Mouse (Mus musculus) neural tube, embryonic 13.5 days (tissue): ENCODE measurements around the gene Dusp1. TPM values are rescaled to one million over a fixed set of nuclear protein-coding genes. Genes with fewer than 3 reads are reported as not detected.

Source experiments
- ATAC-seq: fragments of 200-750 bp; cut with Nextera tagmentation; 2 replicates; pipeline ENCODE4 v1.8.0; 2017; ENCODE audit warnings: low read depth, mild to moderate bottlenecking, moderate TSS enrichment, moderate library complexity
- H3K27ac ChIP-seq: fragments of 300-500 bp; sonication (generic); replicated peaks from 2 replicates; pipeline ENCODE4 v1.5.1; 2015; ENCODE audit warnings: moderate library complexity, mild to moderate bottlenecking, inconsistent platforms
- H3K27me3 ChIP-seq: fragments of 300-500 bp; sonication (generic); 2 replicates; pipeline ENCODE4 v1.6.1; 2015; ENCODE audit warnings: mild to moderate bottlenecking, inconsistent platforms
- H3K36me3 ChIP-seq: fragments of 300-500 bp; sonication (generic); 2 replicates; pipeline ENCODE4 v1.6.1; 2015; ENCODE audit warnings: mild to moderate bottlenecking, inconsistent platforms
- H3K4me1 ChIP-seq: fragments of 300-500 bp; sonication (generic); replicated peaks from 2 replicates; pipeline ENCODE4 v1.6.1; 2015; ENCODE audit warnings: inconsistent platforms
- H3K4me2 ChIP-seq: fragments of 300-500 bp; sonication (generic); 2 replicates; pipeline ENCODE4 v1.6.1; 2015; ENCODE audit warnings: inconsistent platforms, mild to moderate bottlenecking, moderate library complexity
- H3K4me3 ChIP-seq: fragments of 300-500 bp; sonication (generic); 2 replicates; pipeline ENCODE4 v1.5.1; 2015; ENCODE audit warnings: mild to moderate bottlenecking, inconsistent platforms
- H3K9ac ChIP-seq: fragments of 300-500 bp; sonication (generic); 2 replicates; pipeline ENCODE4 v1.6.1; 2015; ENCODE audit warnings: moderate library complexity, mild to moderate bottlenecking, inconsistent platforms
- H3K9me3 ChIP-seq: fragments of 300-500 bp; sonication (generic); 2 replicates; pipeline ENCODE4 v1.6.1; 2016; ENCODE audit warnings: inconsistent platforms
- WGBS: fragments of 180-500 bp; shearing (Covaris S2); methylation state at CpG from one replicate; pipeline ENCODE4 v1.1.7; 2015; 5-methylcytosine and 5-hydroxymethylcytosine counted together
- polyA plus RNA-seq: library from polyadenylated mRNA; unstranded; fragments of >200 nt; fragmentation: Nextera tagmentation; extraction: Ambion mirVana; gene quantifications from 2 replicates; pipeline ENCODE4 v1.2.1, GENCODE M21; 2015

Gene Dusp1
- polyA plus RNA-seq, 1 experiment from 2014 or later = 36.8 TPM

GRCm38 (mm10) chr17:26598845-26599244 is 36.9 kb upstream of the Dusp1 start:
- Histone ChIP-seq H3K27me3 (no peaks in the 10 kb centered on the region), H3K9me3 (no peaks in the 10 kb centered on the region), H3K36me3 (no peaks in the 10 kb centered on the region), H3K4me1 (peaks cover 67% of the 10 kb centered on the region), H3K27ac (no peak overlapping the region), H3K4me3 (no peak overlapping the region), H3K9ac (no peak overlapping the region), H3K4me2 (no peak overlapping the region)
- WGBS = 91% methylated on average over 5 of the region's 5 CpGs
- no peak for ATAC-seq

GRCm38 (mm10) chr17:26596856-26597481 is 35.0 kb upstream of the Dusp1 start:
- 0 out of 2 replicates have a peak, but pooled peaks have one; percentile 23 for ATAC-seq
- WGBS = 83% methylated on average over 6 of the region's 6 CpGs
- H3K27me3 ChIP-seq = no peaks in the 10 kb centered on the region

GRCm38 (mm10) chr17:26596168-26596658 is 34.3 kb upstream of the Dusp1 start:
- peaks cover 12% of the 10 kb centered on the region; the same call in 1 of the 2 replicates for H3K36me3 ChIP-seq
- H3K27ac ChIP-seq = peak overlapping the region; percentile 70
- ATAC-seq = no peak
- no peak overlapping the region for H3K4me3 ChIP-seq
- WGBS = 60% methylated on average over 7 of the region's 7 CpGs
- H3K27me3 ChIP-seq = no peaks in the 10 kb centered on the region
- no peaks in the 10 kb centered on the region for H3K9me3 ChIP-seq
- H3K4me2 ChIP-seq = no peak overlapping the region
- 0 out of 2 replicates have a peak overlapping the region, but pooled peaks have one; percentile 22 for H3K9ac ChIP-seq
- peaks cover 44% of the 10 kb centered on the region for H3K4me1 ChIP-seq

More at GRCm38 (mm10) chr17:26596856-26597481, 35.0 kb upstream of the Dusp1 start:
- no peaks in the 10 kb centered on the region for H3K9me3 ChIP-seq
- H3K9ac ChIP-seq = no peak overlapping the region
- H3K36me3 ChIP-seq = peaks cover 8% of the 10 kb centered on the region; the same call in 1 of the 2 replicates
- no peak overlapping the region for H3K4me3 ChIP-seq
- peaks cover 52% of the 10 kb centered on the region for H3K4me1 ChIP-seq
- H3K4me2 ChIP-seq = no peak overlapping the region
- peak overlapping the region; percentile 70; the same call in 1 of the 2 replicates for H3K27ac ChIP-seq

GRCm38 (mm10) chr17:26595448-26596167 is 33.7 kb upstream of the Dusp1 start:
- no peak overlapping the region for H3K9ac ChIP-seq
- H3K4me2 ChIP-seq = no peak overlapping the region
- H3K4me3 ChIP-seq = no peak overlapping the region
- H3K27me3 ChIP-seq = no peaks in the 10 kb centered on the region
- H3K4me1 ChIP-seq = peaks cover 40% of the 10 kb centered on the region
- peaks cover 12% of the 10 kb centered on the region; the same call in 1 of the 2 replicates for H3K36me3 ChIP-seq
- H3K9me3 ChIP-seq = no peaks in the 10 kb centered on the region
- peak overlapping the region; percentile 70 for H3K27ac ChIP-seq
- WGBS = 63% methylated on average over 7 of the region's 7 CpGs
- no peak for ATAC-seq

- no peaks in the 10 kb centered on the region for H3K27me3 ChIP-seq
- peak overlapping the region; percentile 70; the same call in 1 of the 2 replicates for H3K27ac ChIP-seq
- no peak overlapping the region for H3K9ac ChIP-seq
- WGBS = 92% methylated on average over 7 of the region's 7 CpGs
- peaks cover 12% of the 10 kb centered on the region; the same call in 1 of the 2 replicates for H3K36me3 ChIP-seq
- ATAC-seq = no peak
- no peak overlapping the region for H3K4me3 ChIP-seq
- no peak overlapping the region for H3K4me2 ChIP-seq
- H3K9me3 ChIP-seq = no peaks in the 10 kb centered on the region
- H3K4me1 ChIP-seq = peaks cover 39% of the 10 kb centered on the region
These were observed 33.0 kb upstream of the Dusp1 start for GRCm38 (mm10) chr17:26594958-26595357.

GRCm38 (mm10) chr17:26594171-26594570 is 32.2 kb upstream of the Dusp1 start:
- Histone ChIP-seq H3K27ac (no peak overlapping the region), H3K4me2 (no peak overlapping the region), H3K4me1 (peaks cover 32% of the 10 kb centered on the region), H3K4me3 (no peak overlapping the region), H3K9me3 (no peaks in the 10 kb centered on the region), H3K36me3 (peaks cover 12% of the 10 kb centered on the region; the same call in 1 of the 2 replicates), H3K27me3 (no peaks in the 10 kb centered on the region), H3K9ac (no peak overlapping the region)
- 82% methylated on average over 7 of the region's 7 CpGs for WGBS
- no peak for ATAC-seq

GRCm38 (mm10) chr17:26593199-26593598 is 31.3 kb upstream of the Dusp1 start:
- no peaks in the 10 kb centered on the region for H3K9me3 ChIP-seq
- ATAC-seq = no peak
- H3K9ac ChIP-seq = no peak overlapping the region
- no peak overlapping the region for H3K4me2 ChIP-seq
- no peak overlapping the region for H3K4me3 ChIP-seq
- H3K27me3 ChIP-seq = no peaks in the 10 kb centered on the region
- 95% methylated on average over 5 of the region's 5 CpGs for WGBS
- no peak overlapping the region for H3K27ac ChIP-seq
- peaks cover 32% of the 10 kb centered on the region for H3K4me1 ChIP-seq
- peaks cover 13% of the 10 kb centered on the region; the same call in 1 of the 2 replicates for H3K36me3 ChIP-seq

GRCm38 (mm10) chr17:26592510-26592909 is 30.6 kb upstream of the Dusp1 start:
- no peak overlapping the region for H3K9ac ChIP-seq
- H3K9me3 ChIP-seq = no peaks in the 10 kb centered on the region
- WGBS = 90% methylated on average over 4 of the region's 4 CpGs
- H3K4me1 ChIP-seq = peaks cover 32% of the 10 kb centered on the region
- ATAC-seq = no peak
- peaks cover 19% of the 10 kb centered on the region; the same call in 1 of the 2 replicates for H3K36me3 ChIP-seq
- H3K27ac ChIP-seq = no peak overlapping the region
- H3K27me3 ChIP-seq = no peaks in the 10 kb centered on the region
- no peak overlapping the region for H3K4me2 ChIP-seq
- no peak overlapping the region for H3K4me3 ChIP-seq

GRCm38 (mm10) chr17:26587961-26588487 is 26.1 kb upstream of the Dusp1 start:
- H3K4me3 ChIP-seq = no peak overlapping the region
- ATAC-seq = no peak
- H3K27ac ChIP-seq = no peak overlapping the region
- H3K9ac ChIP-seq = no peak overlapping the region
- H3K36me3 ChIP-seq = peaks cover 17% of the 10 kb centered on the region; the same call in 1 of the 2 replicates
- no peaks in the 10 kb centered on the region for H3K27me3 ChIP-seq
- 91% methylated on average over 12 of the region's 12 CpGs for WGBS
- H3K4me2 ChIP-seq = no peak overlapping the region
- peaks cover 24% of the 10 kb centered on the region for H3K4me1 ChIP-seq
- H3K9me3 ChIP-seq = no peaks in the 10 kb centered on the region

GRCm38 (mm10) chr17:26584558-26585136 is 22.7 kb upstream of the Dusp1 start:
- peak; percentile 75 for ATAC-seq
- no peak overlapping the region for H3K4me3 ChIP-seq
- peaks cover 39% of the 10 kb centered on the region for H3K4me1 ChIP-seq
- 65% methylated on average over 15 of the region's 15 CpGs for WGBS
- peak overlapping the region; percentile 68 for H3K27ac ChIP-seq
- H3K9ac ChIP-seq = 0 out of 2 replicates have a peak overlapping the region, but pooled peaks have one; percentile 12
- peaks cover 15% of the 10 kb centered on the region; the same call in 1 of the 2 replicates for H3K36me3 ChIP-seq
- 0 out of 2 replicates have a peak overlapping the region, but pooled peaks have one; percentile 2 for H3K4me2 ChIP-seq
- no peaks in the 10 kb centered on the region for H3K9me3 ChIP-seq
- no peaks in the 10 kb centered on the region for H3K27me3 ChIP-seq

GRCm38 (mm10) chr17:26584063-26584462 is 22.1 kb upstream of the Dusp1 start:
- no peak overlapping the region for H3K4me3 ChIP-seq
- no peaks in the 10 kb centered on the region for H3K9me3 ChIP-seq
- no peak for ATAC-seq
- no peak overlapping the region for H3K4me2 ChIP-seq
- H3K9ac ChIP-seq = no peak overlapping the region
- H3K36me3 ChIP-seq = peaks cover 15% of the 10 kb centered on the region; the same call in 1 of the 2 replicates
- 75% methylated on average over 4 of the region's 4 CpGs for WGBS
- H3K27me3 ChIP-seq = no peaks in the 10 kb centered on the region
- peak overlapping the region; percentile 68 for H3K27ac ChIP-seq
- H3K4me1 ChIP-seq = peaks cover 39% of the 10 kb centered on the region
